Mouse (Mus musculus) heart, embryonic 11.5 days (tissue): ENCODE data around the gene Etl4. TPM values are rescaled to one million over a fixed set of nuclear protein-coding genes. Genes with fewer than 3 reads are reported as not detected.
A peak's percentile ranks its signal among the peaks of the same experiment; 100 is the strongest.

ENCODE experiments used
- ATAC-seq: fragments of 200-750 bp; cut with Nextera tagmentation; replicated peaks from 2 replicates; pipeline ENCODE4 v1.8.0; 2017; ENCODE audit warnings: moderate library complexity; ENCODE audit not compliant: insufficient number of reproducible peaks, low FRiP score, low TSS enrichment
- H3K27ac ChIP-seq: fragments of 300-500 bp; sonication (generic); 2 replicates; pipeline ENCODE4 v1.5.1; 2014; ENCODE audit warnings: mild to moderate bottlenecking, low read depth, low read length
- H3K27me3 ChIP-seq: fragments of 300-500 bp; sonication (generic); 2 replicates; pipeline ENCODE4 v1.6.1; 2014; ENCODE audit warnings: mild to moderate bottlenecking, low read length, mixed read lengths; ENCODE audit not compliant: control insufficient read depth, insufficient read depth
- H3K36me3 ChIP-seq: fragments of 300-500 bp; sonication (generic); 2 replicates; pipeline ENCODE4 v1.6.1; 2014; ENCODE audit warnings: mild to moderate bottlenecking, low read length, moderate library complexity, mixed read lengths; ENCODE audit not compliant: control insufficient read depth, insufficient read depth
- H3K4me1 ChIP-seq: fragments of 300-500 bp; sonication (generic); 2 replicates; pipeline ENCODE4 v1.6.1; 2014; ENCODE audit warnings: low read length; ENCODE audit not compliant: control insufficient read depth, insufficient read depth
- H3K4me2 ChIP-seq: fragments of 300-500 bp; sonication (generic); 2 replicates; pipeline ENCODE4 v1.6.1; 2014; ENCODE audit warnings: mild to moderate bottlenecking, moderate library complexity
- H3K4me3 ChIP-seq: fragments of 300-500 bp; sonication (generic); 2 replicates; pipeline ENCODE4 v1.5.1; 2014; ENCODE audit warnings: low read depth, low read length
- H3K9ac ChIP-seq: fragments of 300-500 bp; sonication (generic); 2 replicates; pipeline ENCODE4 v1.6.1; 2014; ENCODE audit warnings: mild to moderate bottlenecking, low read depth, low read length, moderate library complexity
- H3K9me3 ChIP-seq: fragments of 300-500 bp; sonication (generic); replicated peaks from 2 replicates; pipeline ENCODE4 v1.6.1; 2016; ENCODE audit warnings: low read length; ENCODE audit not compliant: control insufficient read depth
- WGBS: fragments of 180-500 bp; shearing (Covaris S2); extraction: QIAGEN DNeasy Blood & Tissue Kit; methylation state at CpG from one replicate; pipeline ENCODE4 v1.1.7; 2014; ENCODE audit not compliant: insufficient replicate concordance; 5-methylcytosine and 5-hydroxymethylcytosine counted together
- polyA plus RNA-seq: library from polyadenylated mRNA; unstranded; fragments of >200 nt; fragmentation: Nextera tagmentation; extraction: Ambion mirVana; gene quantifications from 2 replicates; pipeline ENCODE4 v1.2.1, GENCODE M21; 2014

The Etl4 gene
- polyA plus RNA-seq, 1 experiment from 2014 or later: 12.4 TPM

GRCm38 (mm10) chr2:20538871-20539270 is 629.3 kb downstream of the Etl4 start:
- no peaks in the 10 kb centered on the region for H3K9me3 ChIP-seq
- H3K4me3 ChIP-seq: no peak overlapping the region
- ATAC-seq: no peak
- no peaks in the 10 kb centered on the region for H3K4me1 ChIP-seq
- WGBS: 73% methylated on average over 4 of the region's 4 CpGs
- no peaks in the 10 kb centered on the region for H3K36me3 ChIP-seq
- no peaks in the 10 kb centered on the region for H3K27me3 ChIP-seq
- H3K27ac ChIP-seq: no peak overlapping the region
- no peak overlapping the region for H3K9ac ChIP-seq
- H3K4me2 ChIP-seq: no peak overlapping the region

- no peaks in the 10 kb centered on the region for H3K36me3 ChIP-seq
- no peak overlapping the region for H3K27ac ChIP-seq
- H3K4me3 ChIP-seq: no peak overlapping the region
- H3K9me3 ChIP-seq: no peaks in the 10 kb centered on the region
- no peaks in the 10 kb centered on the region for H3K27me3 ChIP-seq
- no peak overlapping the region for H3K9ac ChIP-seq
- H3K4me2 ChIP-seq: no peak overlapping the region
- 0 out of 2 replicates have a peak, but pooled peaks cover 3% of the 10 kb centered on the region for H3K4me1 ChIP-seq
- no peak for ATAC-seq
These were observed 631.7 kb downstream of the Etl4 start for GRCm38 (mm10) chr2:20541261-20541660.

GRCm38 (mm10) chr2:20542286-20542685 is 632.7 kb downstream of the Etl4 start:
- no peak overlapping the region for H3K4me2 ChIP-seq
- H3K4me3 ChIP-seq: no peak overlapping the region
- H3K27me3 ChIP-seq: no peaks in the 10 kb centered on the region
- H3K36me3 ChIP-seq: no peaks in the 10 kb centered on the region
- no peak overlapping the region for H3K27ac ChIP-seq
- ATAC-seq: no peak
- H3K4me1 ChIP-seq: peaks cover 12% of the 10 kb centered on the region
- H3K9me3 ChIP-seq: no peaks in the 10 kb centered on the region
- no peak overlapping the region for H3K9ac ChIP-seq
- WGBS: 77% methylated on average over 7 of the region's 7 CpGs

GRCm38 (mm10) chr2:20545624-20546023 is 636.0 kb downstream of the Etl4 start:
- H3K27me3 ChIP-seq: no peaks in the 10 kb centered on the region
- peaks cover 18% of the 10 kb centered on the region for H3K4me1 ChIP-seq
- no peaks in the 10 kb centered on the region for H3K36me3 ChIP-seq
- no peak overlapping the region for H3K4me3 ChIP-seq
- H3K27ac ChIP-seq: no peak overlapping the region
- ATAC-seq: no peak
- 74% methylated on average over 2 of the region's 2 CpGs for WGBS
- no peaks in the 10 kb centered on the region for H3K9me3 ChIP-seq
- H3K9ac ChIP-seq: no peak overlapping the region
- H3K4me2 ChIP-seq: no peak overlapping the region

- Histone ChIP-seq H3K27me3 (no peaks in the 10 kb centered on the region), H3K9me3 (no peaks in the 10 kb centered on the region), H3K4me1 (peaks cover 18% of the 10 kb centered on the region), H3K4me3 (peak overlapping the region; percentile 25; the same call in 1 of the 2 replicates), H3K27ac (no peak overlapping the region), H3K4me2 (peak overlapping the region; percentile 63), H3K9ac (no peak overlapping the region), H3K36me3 (no peaks in the 10 kb centered on the region)
- 14% methylated on average over 11 of the region's 11 CpGs for WGBS
- ATAC-seq: no peak
These were observed 637.1 kb downstream of the Etl4 start for GRCm38 (mm10) chr2:20546496-20547348.

GRCm38 (mm10) chr2:20547349-20547677 is 637.7 kb downstream of the Etl4 start:
- H3K36me3 ChIP-seq: no peaks in the 10 kb centered on the region
- no peak overlapping the region for H3K9ac ChIP-seq
- peak overlapping the region; percentile 25 for H3K4me3 ChIP-seq
- peak overlapping the region; percentile 63 for H3K4me2 ChIP-seq
- H3K9me3 ChIP-seq: no peaks in the 10 kb centered on the region
- ATAC-seq: no peak
- no peaks in the 10 kb centered on the region for H3K27me3 ChIP-seq
- H3K4me1 ChIP-seq: peaks cover 18% of the 10 kb centered on the region
- no peak overlapping the region for H3K27ac ChIP-seq
- 22% methylated on average over 5 of the region's 5 CpGs for WGBS

- H3K4me2 ChIP-seq: peak overlapping the region; percentile 63
- 37% methylated on average over 18 of the region's 18 CpGs for WGBS
- no peaks in the 10 kb centered on the region for H3K9me3 ChIP-seq
- H3K4me1 ChIP-seq: peaks cover 18% of the 10 kb centered on the region
- H3K4me3 ChIP-seq: peak overlapping the region; percentile 25
- H3K36me3 ChIP-seq: no peaks in the 10 kb centered on the region
- no peak overlapping the region for H3K27ac ChIP-seq
- H3K27me3 ChIP-seq: no peaks in the 10 kb centered on the region
- H3K9ac ChIP-seq: no peak overlapping the region
- no peak for ATAC-seq
These were observed 638.4 kb downstream of the Etl4 start for GRCm38 (mm10) chr2:20547686-20548624.

- Histone ChIP-seq H3K4me3 (no peak overlapping the region), H3K9ac (no peak overlapping the region), H3K27ac (no peak overlapping the region), H3K4me1 (peaks cover 18% of the 10 kb centered on the region), H3K27me3 (no peaks in the 10 kb centered on the region), H3K9me3 (no peaks in the 10 kb centered on the region), H3K4me2 (no peak overlapping the region), H3K36me3 (no peaks in the 10 kb centered on the region)
- no peak for ATAC-seq
- WGBS: 62% methylated on average over 5 of the region's 5 CpGs
These were observed 639.5 kb downstream of the Etl4 start for GRCm38 (mm10) chr2:20549065-20549464.
